13 mouse cellular contexts compared by ENCODE assay signal in the genomic region with DNA sequence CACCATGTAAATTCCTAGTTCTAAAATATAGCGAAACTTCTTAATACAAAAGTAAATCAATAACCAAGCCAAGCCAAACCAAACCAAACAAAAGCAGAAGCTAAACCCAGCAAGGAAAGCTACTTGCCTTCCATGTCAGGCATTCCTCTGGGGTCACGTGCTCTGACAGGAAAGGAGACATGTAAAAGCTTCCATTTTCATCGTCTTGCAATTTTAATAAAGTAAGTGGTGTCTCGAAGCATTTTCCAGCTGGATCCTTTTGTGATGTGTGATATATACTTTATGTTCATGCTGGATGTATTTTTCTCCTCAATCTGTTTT.
A peak's percentile ranks its signal among the peaks of the same experiment; 100 is the strongest.
DNase-seq lines count a peak whose midpoint lies in the region; ATAC-seq and TF ChIP-seq lines count a peak whose summit lies in the region.
"Had no signal": no experiment of that assay in that cellular context is flagged by ENCODE, and none has a peak within 500 bp of the region (broad histone marks: within the 10 kb centered on the region; RNA-seq: fewer than 3 reads in every experiment).

No protein-coding gene starts in this region.

- H3K4me3 ChIP-seq in heart, embryonic 13.5 days = peak overlapping the region; percentile 28; the same call in 1 of the 2 replicates
- H3K4me3 ChIP-seq in lung, postnatal 0 days (ENCODE audit: low read depth, low read length) = no peak overlapping the region
- H3K4me3 ChIP-seq in liver, embryonic 12.5 days = no peak overlapping the region
- H3K4me3 ChIP-seq in left cerebral cortex, adult 2 months = no peak overlapping the region
- H3K4me3 ChIP-seq: forebrain, embryonic 12.5 days; neural tube, embryonic 13.5 days had no signal

- no peaks in the 10 kb centered on the region for H3K27me3 ChIP-seq in heart, embryonic 13.5 days (replicated peaks)
- no peaks in the 10 kb centered on the region for H3K27me3 ChIP-seq in lung, postnatal 0 days (replicated peaks; ENCODE audit: insufficient read depth, low read length)
- no peaks in the 10 kb centered on the region for H3K27me3 ChIP-seq in liver, embryonic 12.5 days (replicated peaks)
- H3K27me3 ChIP-seq: forebrain, embryonic 12.5 days; neural tube, embryonic 13.5 days; Patski had no signal

- H3K4me2 ChIP-seq in heart, embryonic 13.5 days = peak overlapping the region; percentile 59
- H3K4me2 ChIP-seq in lung, postnatal 0 days (replicated peaks; ENCODE audit: low read depth, low read length) = peak overlapping the region; percentile 38
- peak overlapping the region; percentile 10; the same call in 1 of the 2 replicates for H3K4me2 ChIP-seq in liver, embryonic 12.5 days
- H3K4me2 ChIP-seq: forebrain, embryonic 12.5 days; neural tube, embryonic 13.5 days had no signal

- H3K9ac ChIP-seq in heart, embryonic 13.5 days = no peak overlapping the region
- no peak overlapping the region for H3K9ac ChIP-seq in lung, postnatal 0 days (replicated peaks; ENCODE audit: low read depth)
- H3K9ac ChIP-seq in liver, embryonic 12.5 days = no peak overlapping the region
- H3K9ac ChIP-seq: forebrain, embryonic 12.5 days; neural tube, embryonic 13.5 days had no signal

- DNase-seq in heart, adult 11 months = no peak
- DNase-seq in lung, postnatal 0 days (ENCODE audit: low spot score) = peak; percentile 32
- DNase-seq in lung, postnatal 4 days = no peak
- DNase-seq in left cerebral cortex, adult 2 months (ENCODE audit: extremely low spot score in 1 of 2, low spot score in 2 of 2) = no peak
- no peak for DNase-seq in cerebellum, adult 11-12 months
- DNase-seq in thymus, postnatal 25 days = no peak
- DNase-seq: cerebellum, adult 18-20 months; midbrain, embryonic 14.5 days had no signal

- H3K36me3 ChIP-seq in heart, embryonic 13.5 days = no peaks in the 10 kb centered on the region
- H3K36me3 ChIP-seq in lung, postnatal 0 days (ENCODE audit: insufficient read depth, low read length) = no peaks in the 10 kb centered on the region
- no peaks in the 10 kb centered on the region for H3K36me3 ChIP-seq in liver, embryonic 12.5 days
- H3K36me3 ChIP-seq: forebrain, embryonic 12.5 days; neural tube, embryonic 13.5 days had no signal

- H3K9me3 ChIP-seq in heart, embryonic 13.5 days = no peaks in the 10 kb centered on the region
- no peaks in the 10 kb centered on the region for H3K9me3 ChIP-seq in lung, postnatal 0 days (ENCODE audit: low read length)
- no peaks in the 10 kb centered on the region for H3K9me3 ChIP-seq in liver, embryonic 12.5 days (replicated peaks)
- H3K9me3 ChIP-seq: forebrain, embryonic 12.5 days; neural tube, embryonic 13.5 days had no signal

- intact Hi-C loops in left cerebral cortex, adult 2 months (cut with DNase I) = no loop called here

- TF ChIP-seq CTCF in lung, postnatal 0 days (IDR thresholded peaks at IDR 0.05) = no peak
- no peak for TF ChIP-seq CTCF in left cerebral cortex, adult 2 months (IDR thresholded peaks at IDR 0.05)

- H3K4me1 ChIP-seq in heart, embryonic 13.5 days = peaks cover 20% of the 10 kb centered on the region
- H3K4me1 ChIP-seq in lung, postnatal 0 days (ENCODE audit: insufficient read depth, low read depth, low read length) = peaks cover 3% of the 10 kb centered on the region; the same call in 1 of the 2 replicates
- no peaks in the 10 kb centered on the region for H3K4me1 ChIP-seq in liver, embryonic 12.5 days
- H3K4me1 ChIP-seq: forebrain, embryonic 12.5 days; neural tube, embryonic 13.5 days had no signal

- ATAC-seq in heart, embryonic 13.5 days (ENCODE audit: extremely low read depth, insufficient number of reproducible peaks, low FRiP score, low TSS enrichment) = no peak
- peak; percentile 34; the same call in 1 of the 2 replicates for ATAC-seq in lung, postnatal 0 days
- ATAC-seq in liver, embryonic 12.5 days = no peak

- no peak for TF ChIP-seq EP300 in lung, postnatal 0 days (IDR thresholded peaks at IDR 0.05)

- H3K27ac ChIP-seq in heart, embryonic 13.5 days (replicated peaks) = peak overlapping the region; percentile 83
- H3K27ac ChIP-seq in lung, postnatal 0 days (ENCODE audit: low read length) = no peak overlapping the region
- H3K27ac ChIP-seq in liver, embryonic 12.5 days = no peak overlapping the region
- H3K27ac ChIP-seq in left cerebral cortex, adult 2 months = no peak overlapping the region; the same call in 1 of the 2 replicates
- H3K27ac ChIP-seq: forebrain, embryonic 12.5 days; neural tube, embryonic 13.5 days had no signal

- WGBS in heart, embryonic 13.5 days = 43% methylated on average over 4 of the region's 4 CpGs
- 19% methylated on average over 4 of the region's 4 CpGs for WGBS in lung, postnatal 0 days
- 35% methylated on average over 4 of the region's 4 CpGs for WGBS in liver, embryonic 12.5 days (ENCODE audit: insufficient replicate concordance)
